In the genomic region with DNA sequence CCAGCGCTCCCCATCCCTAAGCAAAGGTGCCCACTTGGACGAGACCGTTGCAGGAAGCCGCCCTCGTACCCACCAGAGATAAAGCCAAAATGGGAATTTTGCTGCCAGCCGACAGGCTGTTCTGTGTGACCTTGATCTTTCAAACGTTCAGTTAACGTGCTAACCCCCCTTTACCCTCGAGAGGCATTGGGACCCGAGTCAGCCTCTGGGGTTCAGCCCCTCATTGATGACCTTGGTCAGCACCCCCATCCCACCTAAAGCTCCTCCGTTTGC, we compare ENCODE assay signal across 8 mouse cellular contexts. TPM values are rescaled to one million over a fixed set of nuclear protein-coding genes. Genes with fewer than 3 reads are reported as not detected.
DNase-seq lines count a peak whose midpoint lies in the region; ATAC-seq lines count a peak whose summit lies in the region.

No protein-coding gene starts in this region.

- H3K9me3 ChIP-seq in kidney, embryonic 16.5 days (ENCODE audit: low read length): no peaks in the 10 kb centered on the region
- H3K9me3 ChIP-seq in embryonic facial prominence, embryonic 11.5 days (replicated peaks; ENCODE audit: control insufficient read depth, low read length): no peaks in the 10 kb centered on the region
- H3K9me3 ChIP-seq in hindbrain, embryonic 15.5 days: no peaks in the 10 kb centered on the region
- no peaks in the 10 kb centered on the region for H3K9me3 ChIP-seq in midbrain, embryonic 16.5 days (replicated peaks; ENCODE audit: control insufficient read depth, low read length, poor library complexity, severe bottlenecking)

- H3K4me2 ChIP-seq in kidney, embryonic 16.5 days (replicated peaks; ENCODE audit: low read depth, low read length): peak overlapping the region; percentile 96
- peak overlapping the region; percentile 71 for H3K4me2 ChIP-seq in embryonic facial prominence, embryonic 11.5 days (ENCODE audit: low read depth, low read length)
- H3K4me2 ChIP-seq in hindbrain, embryonic 15.5 days: peak overlapping the region; percentile 65
- H3K4me2 ChIP-seq in midbrain, embryonic 16.5 days (ENCODE audit: low read length): peak overlapping the region; percentile 87

- H3K4me1 ChIP-seq in kidney, embryonic 16.5 days (ENCODE audit: insufficient read depth, low read length): peaks cover 26% of the 10 kb centered on the region
- peaks cover 4% of the 10 kb centered on the region for H3K4me1 ChIP-seq in embryonic facial prominence, embryonic 11.5 days (ENCODE audit: control insufficient read depth, insufficient read depth, low read length)
- peaks cover 33% of the 10 kb centered on the region for H3K4me1 ChIP-seq in hindbrain, embryonic 15.5 days (replicated peaks)
- H3K4me1 ChIP-seq in midbrain, embryonic 16.5 days (ENCODE audit: control insufficient read depth, insufficient read depth, low read length): peaks cover 16% of the 10 kb centered on the region

- H3K36me3 ChIP-seq in kidney, embryonic 16.5 days (ENCODE audit: insufficient read depth, low read length): no peaks in the 10 kb centered on the region
- no peaks in the 10 kb centered on the region for H3K36me3 ChIP-seq in embryonic facial prominence, embryonic 11.5 days (replicated peaks; ENCODE audit: control insufficient read depth, insufficient read depth, low read depth, low read length)
- H3K36me3 ChIP-seq in hindbrain, embryonic 15.5 days: no peaks in the 10 kb centered on the region
- H3K36me3 ChIP-seq in midbrain, embryonic 16.5 days (ENCODE audit: control insufficient read depth, insufficient read depth, low read length): no peaks in the 10 kb centered on the region

- no peak overlapping the region for H3K27ac ChIP-seq in kidney, embryonic 16.5 days (ENCODE audit: low read length)
- H3K27ac ChIP-seq in embryonic facial prominence, embryonic 11.5 days (replicated peaks; ENCODE audit: low read depth, low read length): no peak overlapping the region
- peak overlapping the region; percentile 41; the same call in 1 of the 2 replicates for H3K27ac ChIP-seq in hindbrain, embryonic 15.5 days (replicated peaks)
- no peak overlapping the region for H3K27ac ChIP-seq in midbrain, embryonic 16.5 days (ENCODE audit: low read length)

- DNase-seq in kidney, postnatal 4 days: no peak
- no peak for DNase-seq in embryonic facial prominence, embryonic 11.5 days (ENCODE audit: low spot score)
- no peak for DNase-seq in cerebellum, adult 9-11 months
- DNase-seq in thymus, adult 18-20 months: no peak
- DNase-seq in urinary bladder, adult 18-20 months (ENCODE audit: low spot score in 2 of 2): no peak

- peak overlapping the region; percentile 51 for H3K4me3 ChIP-seq in kidney, embryonic 16.5 days (ENCODE audit: low read length)
- H3K4me3 ChIP-seq in embryonic facial prominence, embryonic 11.5 days (ENCODE audit: low read depth, low read length): peak overlapping the region; percentile 43
- H3K4me3 ChIP-seq in hindbrain, embryonic 15.5 days: peak overlapping the region; percentile 79
- peak overlapping the region; percentile 71 for H3K4me3 ChIP-seq in midbrain, embryonic 16.5 days (ENCODE audit: low read depth, low read length)

- H3K9ac ChIP-seq in kidney, embryonic 16.5 days (replicated peaks; ENCODE audit: low read length): peak overlapping the region; percentile 66
- H3K9ac ChIP-seq in embryonic facial prominence, embryonic 11.5 days (replicated peaks; ENCODE audit: low read length): peak overlapping the region; percentile 64
- H3K9ac ChIP-seq in hindbrain, embryonic 15.5 days: peak overlapping the region; percentile 34; the same call in 1 of the 2 replicates
- H3K9ac ChIP-seq in midbrain, embryonic 16.5 days (ENCODE audit: low read depth, low read length): peak overlapping the region; percentile 72

- ATAC-seq in kidney, embryonic 16.5 days (ENCODE audit: low FRiP score, low TSS enrichment): no peak
- no peak for ATAC-seq in embryonic facial prominence, embryonic 11.5 days (replicated peaks; ENCODE audit: insufficient number of reproducible peaks, low FRiP score, low TSS enrichment, low read depth)
- ATAC-seq in hindbrain, embryonic 15.5 days (ENCODE audit: low FRiP score, low read depth): no peak
- no peak; the same call in 1 of the 2 replicates for ATAC-seq in midbrain, embryonic 16.5 days

- H3K27me3 ChIP-seq in kidney, embryonic 16.5 days (ENCODE audit: insufficient read depth, low read length): no peaks in the 10 kb centered on the region
- H3K27me3 ChIP-seq in embryonic facial prominence, embryonic 11.5 days (ENCODE audit: control insufficient read depth, insufficient read depth, low read length): no peaks in the 10 kb centered on the region
- 0 out of 2 replicates have a peak, but pooled peaks cover 6% of the 10 kb centered on the region for H3K27me3 ChIP-seq in hindbrain, embryonic 15.5 days
- H3K27me3 ChIP-seq in midbrain, embryonic 16.5 days (ENCODE audit: control insufficient read depth, insufficient read depth, low read depth, low read length): no peaks in the 10 kb centered on the region

- 10% methylated on average over 11 of the region's 11 CpGs for WGBS in kidney, embryonic 16.5 days
- WGBS in embryonic facial prominence, embryonic 11.5 days: 8% methylated on average over 11 of the region's 11 CpGs
- 10% methylated on average over 11 of the region's 11 CpGs for WGBS in hindbrain, embryonic 15.5 days
- WGBS in midbrain, embryonic 16.5 days: 12% methylated on average over 11 of the region's 11 CpGs

RNA-seq across cellular contexts. Expression of a gene that starts 0.7 kb away (rescaled TPM):
- 15.7 and 17.8 TPM in 2 replicates for polyA plus RNA-seq in kidney, embryonic 16.5 days (2015; fragmentation: Nextera tagmentation; extraction: Ambion mirVana)
- 15.5 and 21.7 TPM in 2 replicates for polyA plus RNA-seq in embryonic facial prominence, embryonic 11.5 days (2014; fragmentation: Nextera tagmentation; extraction: Ambion mirVana)
- 27.0 and 27.4 TPM in 2 replicates for polyA plus RNA-seq in hindbrain, embryonic 15.5 days (2015; fragmentation: Nextera tagmentation; extraction: Ambion mirVana)
- polyA plus RNA-seq in midbrain, embryonic 16.5 days (2015; fragmentation: Nextera tagmentation; extraction: Ambion mirVana): 19.3 and 22.0 TPM in 2 replicates
